Mouse (Mus musculus) liver, embryonic 13.5 days (tissue): ENCODE data around the gene Slc3a1. TPM values are rescaled to one million over a fixed set of nuclear protein-coding genes. Genes with fewer than 3 reads are reported as not detected.

Experiments used
- ATAC-seq: fragments of 200-750 bp; cut with Nextera tagmentation; 2 replicates; pipeline ENCODE4 v1.8.0; 2017; ENCODE audit warnings: low read depth, mild to moderate bottlenecking, moderate number of reproducible peaks, moderate library complexity
- DNase-seq: peaks from one replicate; pipeline ENCODE4 v3.0.0; 2022
- H3K27ac ChIP-seq: fragments of 300-500 bp; sonication (generic); 2 replicates; pipeline ENCODE4 v1.5.1; 2015; ENCODE audit warnings: moderate library complexity, mild to moderate bottlenecking, inconsistent platforms
- H3K27me3 ChIP-seq: fragments of 300-500 bp; sonication (generic); 2 replicates; pipeline ENCODE4 v1.6.1; 2015; ENCODE audit warnings: mild to moderate bottlenecking, inconsistent platforms
- H3K36me3 ChIP-seq: fragments of 300-500 bp; sonication (generic); 2 replicates; pipeline ENCODE4 v1.6.1; 2015; ENCODE audit warnings: mild to moderate bottlenecking, inconsistent platforms
- H3K4me1 ChIP-seq: fragments of 300-500 bp; sonication (generic); replicated peaks from 2 replicates; pipeline ENCODE4 v1.6.1; 2015; ENCODE audit warnings: inconsistent platforms
- H3K4me2 ChIP-seq: fragments of 300-500 bp; sonication (generic); 2 replicates; pipeline ENCODE4 v1.6.1; 2015; ENCODE audit warnings: inconsistent platforms, mild to moderate bottlenecking, moderate library complexity
- H3K4me3 ChIP-seq: fragments of 300-500 bp; sonication (generic); replicated peaks from 2 replicates; pipeline ENCODE4 v1.5.1; 2015; ENCODE audit warnings: mild to moderate bottlenecking, inconsistent platforms
- H3K9ac ChIP-seq: fragments of 300-500 bp; sonication (generic); 2 replicates; pipeline ENCODE4 v1.6.1; 2015; ENCODE audit warnings: mild to moderate bottlenecking, inconsistent platforms
- H3K9me3 ChIP-seq: fragments of 300-500 bp; sonication (generic); replicated peaks from 2 replicates; pipeline ENCODE4 v1.6.1; 2016; ENCODE audit warnings: inconsistent platforms
- WGBS: fragments of 180-500 bp; shearing (Covaris S2); methylation state at CpG from one replicate; pipeline ENCODE4 v1.1.7; 2015; ENCODE audit not compliant: insufficient replicate concordance; 5-methylcytosine and 5-hydroxymethylcytosine counted together
- polyA plus RNA-seq: library from polyadenylated mRNA; unstranded; fragments of >200 nt; fragmentation: Nextera tagmentation; extraction: Ambion mirVana; gene quantifications from 2 replicates; pipeline ENCODE4 v1.2.1, GENCODE M21; 2015

The Slc3a1 gene
- polyA plus RNA-seq, 1 experiment from 2014 or later: 0.18 TPM

DNA sequence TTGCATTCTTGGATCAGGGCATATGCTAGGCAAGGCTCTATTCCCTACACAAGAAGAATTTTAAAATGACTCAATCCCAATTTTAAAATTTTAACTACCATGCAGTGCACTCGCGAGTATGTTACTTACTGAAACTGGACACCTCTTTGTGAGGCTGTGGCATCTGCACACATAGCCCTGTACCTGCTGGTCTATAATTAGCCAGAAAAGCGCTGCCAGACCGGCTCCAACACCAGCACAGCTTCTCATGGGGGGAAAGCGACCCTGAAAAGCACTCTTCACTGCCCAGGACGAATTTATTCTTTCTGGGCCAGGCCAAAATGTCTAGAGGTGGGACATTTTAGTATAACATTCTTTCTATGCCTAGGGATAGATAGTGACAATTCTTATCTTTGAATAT, 42.5 kb downstream of the Slc3a1 start:
- Histone ChIP-seq H3K4me3 (no peak overlapping the region), H3K27me3 (no peaks in the 10 kb centered on the region), H3K36me3 (peaks cover 30% of the 10 kb centered on the region), H3K4me2 (no peak overlapping the region), H3K27ac (no peak overlapping the region), H3K9me3 (no peaks in the 10 kb centered on the region), H3K9ac (no peak overlapping the region), H3K4me1 (no peaks in the 10 kb centered on the region)
- DNase-seq (no peak), ATAC-seq (no peak)
- WGBS: 73% methylated on average over 6 of the region's 6 CpGs

DNA sequence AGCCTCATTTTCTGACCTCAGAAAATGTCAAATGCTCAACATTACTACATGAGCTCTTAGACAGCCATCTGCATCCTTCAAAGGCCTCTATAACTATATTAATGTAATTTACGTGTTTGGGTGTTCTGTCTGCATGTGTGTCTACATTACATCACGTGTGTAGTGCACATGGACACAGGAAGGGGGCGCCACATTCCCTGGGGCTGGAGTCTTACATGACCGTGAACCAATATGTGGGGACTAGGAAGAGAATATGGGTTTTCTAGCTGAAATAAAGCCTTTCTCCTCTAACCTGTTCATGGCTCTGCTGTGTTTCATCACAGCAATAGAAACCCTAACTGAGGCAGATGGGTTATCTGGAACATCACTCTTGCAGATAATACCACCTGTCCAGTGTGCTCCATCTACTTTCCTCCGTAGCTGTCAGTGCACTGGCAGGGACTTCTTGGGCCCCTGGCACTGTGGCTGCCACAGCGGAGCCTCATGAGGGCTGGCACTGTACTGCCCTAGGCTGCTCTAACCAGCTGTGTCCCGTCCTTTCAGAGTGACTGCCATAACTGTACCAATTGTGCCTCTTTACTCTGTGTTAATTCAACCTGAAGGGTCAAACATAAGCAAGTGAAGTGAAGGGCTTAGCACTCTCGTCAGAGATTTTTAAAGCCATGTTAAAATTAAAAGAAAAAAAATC, 43.1 kb downstream of the Slc3a1 start:
- Histone ChIP-seq H3K4me3 (no peak overlapping the region), H3K27ac (no peak overlapping the region), H3K9ac (no peak overlapping the region), H3K9me3 (no peaks in the 10 kb centered on the region), H3K4me1 (no peaks in the 10 kb centered on the region), H3K27me3 (no peaks in the 10 kb centered on the region), H3K36me3 (peaks cover 25% of the 10 kb centered on the region), H3K4me2 (no peak overlapping the region)
- no peak for DNase-seq
- no peak for ATAC-seq
- WGBS: 78% methylated on average over 8 of the region's 8 CpGs

DNA sequence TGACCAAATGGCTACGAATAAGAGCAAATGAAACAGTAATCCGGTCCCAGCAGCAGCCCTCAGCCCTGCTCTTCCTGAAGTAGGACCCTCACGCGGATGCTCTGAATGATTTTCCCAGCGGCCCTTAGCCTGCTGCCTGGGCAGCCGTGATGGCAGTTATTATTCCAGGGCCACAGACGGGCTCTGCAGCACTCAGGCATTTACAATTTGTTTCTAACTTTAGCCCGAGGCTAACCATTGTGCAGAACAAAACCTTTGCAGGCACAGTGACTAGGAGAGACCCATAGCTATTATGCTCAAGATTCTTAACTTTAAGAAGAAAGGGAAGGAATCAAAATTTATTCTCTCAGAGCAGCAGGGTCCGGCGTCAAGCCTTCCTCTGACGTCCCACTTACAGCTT, 44.2 kb downstream of the Slc3a1 start:
- H3K36me3 ChIP-seq: peaks cover 21% of the 10 kb centered on the region
- DNase-seq: no peak

DNA sequence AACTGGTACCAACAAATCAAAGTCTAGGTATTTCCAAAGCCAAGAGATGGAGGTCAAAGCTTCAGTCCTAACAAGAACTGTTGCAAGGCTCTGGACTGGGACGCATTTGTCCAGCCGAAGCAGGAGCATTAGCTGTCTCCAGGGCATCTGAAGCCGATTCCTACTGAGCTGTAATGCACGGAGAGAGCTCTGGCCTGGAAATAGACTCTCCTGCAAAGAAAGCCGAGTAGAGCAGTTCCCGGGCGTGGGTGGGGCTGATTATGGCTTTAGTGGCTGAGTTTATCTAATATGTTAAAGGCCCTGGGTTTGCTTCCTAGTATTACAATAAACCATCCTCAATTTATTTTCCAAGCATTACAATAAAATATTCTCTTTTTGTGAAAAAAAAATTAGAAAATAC, 45.0 kb downstream of the Slc3a1 start:
- Histone ChIP-seq H3K36me3 (peaks cover 17% of the 10 kb centered on the region), H3K9ac (no peak overlapping the region), H3K4me1 (no peaks in the 10 kb centered on the region), H3K27me3 (no peaks in the 10 kb centered on the region), H3K27ac (no peak overlapping the region), H3K9me3 (no peaks in the 10 kb centered on the region), H3K4me2 (no peak overlapping the region), H3K4me3 (no peak overlapping the region)
- DNase-seq (no peak), ATAC-seq (no peak)
- 67% methylated on average over 7 of the region's 7 CpGs for WGBS

More for the DNA sequence above, 44.2 kb downstream of the Slc3a1 start:
- Histone ChIP-seq H3K4me2 (no peak overlapping the region), H3K9me3 (no peaks in the 10 kb centered on the region), H3K9ac (no peak overlapping the region), H3K27ac (no peak overlapping the region), H3K27me3 (no peaks in the 10 kb centered on the region), H3K4me1 (no peaks in the 10 kb centered on the region), H3K4me3 (no peak overlapping the region)
- ATAC-seq: no peak
- 80% methylated on average over 11 of the region's 11 CpGs for WGBS

DNA sequence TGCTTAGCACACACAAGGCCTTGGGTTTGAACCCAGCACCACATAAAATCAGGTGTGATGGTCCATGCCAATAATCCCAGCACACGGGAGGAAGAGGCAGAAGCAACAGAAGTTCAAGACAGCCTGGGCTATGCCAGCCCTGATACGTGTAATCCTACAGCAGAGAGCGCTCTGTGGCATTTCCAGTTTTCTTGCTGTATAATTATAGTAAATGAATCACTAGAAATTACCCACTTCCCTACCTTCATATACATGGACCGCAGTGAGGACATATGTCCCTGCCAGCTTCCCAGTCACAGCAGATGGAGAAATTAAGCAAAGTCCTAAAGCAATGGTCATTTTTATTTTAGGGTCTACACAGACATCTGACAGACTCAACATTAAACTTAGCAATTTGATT, 45.9 kb downstream of the Slc3a1 start:
- Histone ChIP-seq H3K27ac (no peak overlapping the region), H3K9me3 (no peaks in the 10 kb centered on the region), H3K27me3 (no peaks in the 10 kb centered on the region), H3K4me2 (no peak overlapping the region), H3K36me3 (peaks cover 17% of the 10 kb centered on the region), H3K4me3 (no peak overlapping the region), H3K9ac (no peak overlapping the region), H3K4me1 (no peaks in the 10 kb centered on the region)
- ATAC-seq: no peak
- WGBS: 80% methylated on average over 4 of the region's 4 CpGs
- no peak for DNase-seq

DNA sequence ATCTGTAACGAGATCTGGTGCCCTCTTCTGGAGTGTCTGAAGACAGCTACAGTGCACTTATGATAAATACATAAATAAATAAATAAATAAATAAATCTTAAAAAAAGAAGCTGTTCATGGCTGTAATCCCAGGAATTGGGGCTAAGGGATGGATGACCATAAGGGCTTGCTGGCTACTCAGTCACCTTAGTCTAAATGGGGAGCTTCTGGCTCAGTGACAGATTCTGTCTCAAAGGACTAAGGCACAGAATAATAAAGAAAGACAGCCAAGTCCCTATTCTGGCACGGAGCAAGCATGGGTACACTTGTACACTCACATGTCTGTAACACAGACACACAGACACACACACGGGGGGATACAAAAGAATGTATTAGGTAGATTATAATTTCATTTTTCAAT, 51.1 kb downstream of the Slc3a1 start:
- Histone ChIP-seq H3K36me3 (peaks cover 9% of the 10 kb centered on the region), H3K4me1 (no peaks in the 10 kb centered on the region), H3K27ac (no peak overlapping the region), H3K9me3 (no peaks in the 10 kb centered on the region), H3K9ac (no peak overlapping the region), H3K27me3 (no peaks in the 10 kb centered on the region), H3K4me3 (no peak overlapping the region), H3K4me2 (no peak overlapping the region)
- ATAC-seq (no peak), DNase-seq (no peak)
- WGBS: 75% methylated on average over 3 of the region's 3 CpGs

DNA sequence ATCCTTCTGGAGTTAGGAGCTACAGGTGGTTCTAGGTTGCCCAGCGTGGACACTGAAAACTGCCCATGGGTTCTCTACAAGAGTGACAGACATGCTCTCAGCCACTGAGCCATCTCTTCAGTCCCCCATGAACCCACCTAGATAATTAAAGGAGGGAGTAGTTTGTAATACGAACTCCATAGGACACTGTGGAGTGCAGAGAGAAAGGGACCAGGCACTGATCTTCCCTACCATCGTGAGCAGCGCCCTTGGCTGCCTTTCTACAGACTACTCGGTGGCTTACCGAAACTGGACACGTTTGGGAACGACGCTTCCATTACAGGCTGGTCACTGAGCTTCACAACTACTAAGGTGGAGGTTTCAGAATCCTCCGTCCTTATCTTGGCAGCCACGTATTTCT, 52.6 kb downstream of the Slc3a1 start:
- 80% methylated on average over 11 of the region's 11 CpGs for WGBS

DNA sequence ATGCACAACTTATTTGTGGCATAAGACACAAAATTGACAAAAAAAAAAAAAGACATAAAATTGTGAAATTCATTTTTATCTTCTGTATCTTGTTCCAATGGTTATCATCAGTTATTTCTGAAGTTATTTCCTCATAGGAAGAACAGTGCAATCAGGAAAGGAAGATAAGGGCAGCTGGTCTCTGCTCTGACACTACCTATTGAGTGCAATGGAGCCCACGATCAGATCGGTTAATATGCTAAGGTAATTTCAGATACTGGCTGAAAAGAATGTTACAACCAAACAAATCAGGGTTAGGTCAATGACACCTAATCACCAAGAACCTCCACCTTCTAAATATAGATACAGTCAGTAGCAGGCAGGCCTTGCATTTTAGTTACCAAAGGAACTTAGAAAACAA, 57.2 kb downstream of the Slc3a1 start:
- no peak overlapping the region for H3K4me3 ChIP-seq
- DNase-seq (no peak), ATAC-seq (no peak)
- no peak overlapping the region for H3K4me2 ChIP-seq
- no peaks in the 10 kb centered on the region for H3K9me3 ChIP-seq
- no peak overlapping the region for H3K27ac ChIP-seq
- H3K9ac ChIP-seq: no peak overlapping the region
- WGBS: 43% methylated on average over 2 of the region's 2 CpGs
- H3K36me3 ChIP-seq: peaks cover 6% of the 10 kb centered on the region; the same call in 1 of the 2 replicates
- H3K27me3 ChIP-seq: no peaks in the 10 kb centered on the region
- H3K4me1 ChIP-seq: peaks cover 15% of the 10 kb centered on the region

More for the DNA sequence above, 52.6 kb downstream of the Slc3a1 start:
- Histone ChIP-seq H3K9me3 (no peaks in the 10 kb centered on the region), H3K9ac (no peak overlapping the region), H3K27me3 (no peaks in the 10 kb centered on the region), H3K4me2 (no peak overlapping the region), H3K36me3 (peaks cover 9% of the 10 kb centered on the region), H3K4me1 (no peaks in the 10 kb centered on the region), H3K27ac (no peak overlapping the region), H3K4me3 (no peak overlapping the region)
- DNase-seq (no peak), ATAC-seq (no peak)

DNA sequence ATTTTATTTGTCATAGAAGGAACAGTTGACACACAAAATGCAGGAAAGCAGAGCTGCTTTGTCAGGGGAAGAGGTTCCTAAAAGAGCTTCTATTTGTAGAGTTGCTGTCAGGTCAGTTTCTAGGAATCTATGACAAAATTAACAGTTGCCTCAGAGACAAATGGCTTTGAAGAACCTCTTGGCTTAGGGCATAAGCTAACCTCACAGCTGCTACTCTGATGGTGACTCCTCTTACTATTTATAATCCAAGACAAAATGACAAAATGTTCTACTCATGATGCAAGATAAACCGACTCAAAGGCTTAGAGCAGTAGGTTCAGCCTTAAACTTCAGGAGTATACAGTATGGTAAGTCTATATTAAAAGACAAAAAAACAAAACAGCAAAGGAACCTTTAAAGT, 58.3 kb downstream of the Slc3a1 start:
- DNase-seq (no peak), ATAC-seq (no peak)
- WGBS: 69% methylated on average over 1 of the region's 1 CpGs
- Histone ChIP-seq H3K4me2 (no peak overlapping the region), H3K4me3 (no peak overlapping the region), H3K4me1 (peaks cover 20% of the 10 kb centered on the region), H3K27ac (no peak overlapping the region), H3K36me3 (no peaks in the 10 kb centered on the region), H3K9me3 (no peaks in the 10 kb centered on the region), H3K27me3 (no peaks in the 10 kb centered on the region), H3K9ac (no peak overlapping the region)

DNA sequence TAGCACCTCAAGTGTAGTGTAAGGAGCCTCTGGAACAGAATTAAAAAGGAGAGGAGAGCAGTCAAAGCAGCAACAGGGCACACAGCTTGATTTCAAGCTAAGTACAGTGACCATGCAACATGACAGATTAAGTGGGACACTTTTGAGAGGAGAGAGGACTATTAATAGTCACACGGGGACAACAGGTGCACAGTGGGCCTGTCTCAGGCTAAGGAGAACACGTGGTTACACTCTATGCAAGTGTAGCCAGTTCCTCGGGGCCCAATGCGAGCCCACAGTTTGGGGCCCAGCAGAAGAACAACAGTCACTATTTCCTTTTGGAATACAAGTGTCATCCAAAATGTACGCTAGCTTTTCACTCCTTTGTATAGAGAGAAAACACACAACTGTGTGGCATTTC, 59.4 kb downstream of the Slc3a1 start:
- H3K9ac ChIP-seq: no peak overlapping the region
- H3K27ac ChIP-seq: no peak overlapping the region
- H3K4me3 ChIP-seq: no peak overlapping the region
- no peaks in the 10 kb centered on the region for H3K36me3 ChIP-seq
- 76% methylated on average over 5 of the region's 5 CpGs for WGBS
- ATAC-seq (no peak), DNase-seq (no peak)
- peaks cover 28% of the 10 kb centered on the region for H3K4me1 ChIP-seq
- no peaks in the 10 kb centered on the region for H3K27me3 ChIP-seq
- H3K9me3 ChIP-seq: no peaks in the 10 kb centered on the region
- no peak overlapping the region for H3K4me2 ChIP-seq

DNA sequence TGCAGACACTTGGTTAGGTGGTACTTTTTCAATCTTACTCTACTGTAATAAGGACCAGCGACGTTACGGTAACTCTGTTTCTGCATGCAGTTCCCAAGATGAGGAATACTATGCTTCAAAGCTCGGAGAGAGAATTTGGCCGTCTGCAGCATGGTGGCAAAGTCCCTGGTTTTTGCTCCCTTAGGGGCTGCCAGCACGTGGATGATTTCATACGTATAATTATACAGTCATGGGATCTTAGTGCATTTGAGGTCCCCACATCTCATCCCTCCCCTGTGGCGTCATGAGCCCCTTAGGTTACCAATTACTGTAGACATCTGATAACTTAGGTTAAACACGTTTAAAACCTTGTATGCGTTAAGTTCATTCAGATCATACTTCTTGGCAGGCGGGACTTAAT, 60.2 kb downstream of the Slc3a1 start:
- H3K27ac ChIP-seq: no peak overlapping the region
- no peaks in the 10 kb centered on the region for H3K36me3 ChIP-seq
- 85% methylated on average over 11 of the region's 11 CpGs for WGBS
- H3K4me3 ChIP-seq: no peak overlapping the region
- H3K9me3 ChIP-seq: no peaks in the 10 kb centered on the region
- DNase-seq (no peak), ATAC-seq (no peak)
- no peaks in the 10 kb centered on the region for H3K27me3 ChIP-seq
- H3K4me2 ChIP-seq: no peak overlapping the region
- no peak overlapping the region for H3K9ac ChIP-seq
- H3K4me1 ChIP-seq: peaks cover 32% of the 10 kb centered on the region

DNA sequence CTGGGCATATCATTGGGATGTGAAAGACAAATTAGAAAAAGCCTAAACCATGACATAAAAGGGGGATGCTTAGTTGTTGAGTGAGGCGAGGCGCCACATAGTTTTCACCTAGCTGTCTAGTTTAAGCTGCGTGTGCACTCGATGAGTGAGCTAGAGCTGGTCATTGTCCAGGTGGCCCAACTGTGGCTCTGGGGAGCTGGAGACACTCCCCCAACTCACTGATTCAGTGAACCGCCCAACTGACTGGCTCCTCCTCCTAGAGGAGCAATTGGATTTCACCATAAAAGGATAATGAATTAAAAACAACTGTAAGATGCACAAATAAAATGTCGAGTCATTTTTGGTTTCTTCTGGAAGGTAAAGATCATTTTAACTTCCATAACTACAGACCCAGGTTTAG, 60.8 kb downstream of the Slc3a1 start:
- DNase-seq: no peak
- Histone ChIP-seq H3K36me3 (no peaks in the 10 kb centered on the region), H3K9ac (peak overlapping the region; percentile 87), H3K27ac (no peak overlapping the region), H3K4me1 (peaks cover 32% of the 10 kb centered on the region), H3K4me3 (peak overlapping the region; percentile 94), H3K4me2 (peak overlapping the region; percentile 93), H3K9me3 (no peaks in the 10 kb centered on the region), H3K27me3 (no peaks in the 10 kb centered on the region)
- ATAC-seq: no peak
- 56% methylated on average over 6 of the region's 6 CpGs for WGBS
